Comparison of ENCODE assay signal across 18 mouse cellular contexts in genomic region chr12:26244701-26245100, GRCm38 (mm10).
"Had no signal": no experiment of that assay in that cellular context is flagged by ENCODE, and none has a peak within 500 bp of the region (broad histone marks: within the 10 kb centered on the region; RNA-seq: fewer than 3 reads in every experiment).

No protein-coding gene starts in this region.

- DNase-seq: liver, postnatal 0 days; lung, adult 2 months; lung, postnatal 14 days; lung, postnatal 36 days; midbrain, embryonic 14.5 days; right cerebral cortex, postnatal 14 days; thymus, adult 2 months; thymus, postnatal 25 days; thymus, postnatal 4 days had no signal

- H3K27ac ChIP-seq: liver, embryonic 15.5 days; lung, embryonic 15.5 days; macrophage; midbrain, embryonic 12.5 days; stomach, embryonic 15.5 days; stomach, postnatal 0 days had no signal

- H3K27me3 ChIP-seq: liver, embryonic 15.5 days; lung, embryonic 15.5 days; megakaryocyte, embryonic 14.5 days; midbrain, embryonic 12.5 days; stomach, embryonic 15.5 days had no signal

- H3K4me3 ChIP-seq: liver, embryonic 15.5 days; lung, embryonic 15.5 days; megakaryocyte, embryonic 14.5 days; midbrain, embryonic 12.5 days; stomach, embryonic 15.5 days had no signal

- H3K4me2 ChIP-seq: liver, embryonic 15.5 days; lung, embryonic 15.5 days; midbrain, embryonic 12.5 days; stomach, embryonic 15.5 days had no signal

- ATAC-seq: liver, postnatal 0 days; lung, postnatal 0 days; midbrain, embryonic 16.5 days had no signal

- H3K9ac ChIP-seq: liver, embryonic 15.5 days; liver, postnatal 0 days; lung, embryonic 15.5 days; midbrain, embryonic 12.5 days; stomach, embryonic 15.5 days had no signal

- H3K9me3 ChIP-seq: liver, embryonic 15.5 days; lung, embryonic 15.5 days; megakaryocyte, embryonic 14.5 days; midbrain, embryonic 12.5 days; stomach, embryonic 15.5 days had no signal

- H3K4me1 ChIP-seq: liver, embryonic 15.5 days; lung, embryonic 15.5 days; megakaryocyte, embryonic 14.5 days; midbrain, embryonic 12.5 days; stomach, embryonic 15.5 days had no signal

- H3K36me3 ChIP-seq: liver, embryonic 15.5 days; lung, embryonic 15.5 days; midbrain, embryonic 12.5 days; stomach, embryonic 15.5 days had no signal
